Mouse (Mus musculus) limb, embryonic 14.5 days (tissue): ENCODE results near the gene Nfe2. TPM values are rescaled to one million over a fixed set of nuclear protein-coding genes. Genes with fewer than 3 reads are reported as not detected.

ENCODE experiments used
- ATAC-seq: fragments of 200-750 bp; cut with Nextera tagmentation; 2 replicates; pipeline ENCODE4 v1.8.0; 2017; ENCODE audit warnings: low read depth, moderate number of reproducible peaks, moderate TSS enrichment; ENCODE audit not compliant: low FRiP score
- DNase-seq: peaks from one replicate; pipeline ENCODE4 v3.0.0-alpha.2; 2015; ENCODE audit warnings: low spot score
- H3K27ac ChIP-seq: fragments of 300-500 bp; sonication (generic); replicated peaks from 2 replicates; pipeline ENCODE4 v1.5.1; 2014; ENCODE audit warnings: low read depth, mild to moderate bottlenecking, low read length, moderate library complexity, mixed read lengths
- H3K27me3 ChIP-seq: fragments of 300-500 bp; sonication (generic); 2 replicates; pipeline ENCODE4 v1.6.1; 2014; ENCODE audit warnings: low read length, mixed read lengths; ENCODE audit not compliant: control insufficient read depth, insufficient read depth
- H3K36me3 ChIP-seq: fragments of 300-500 bp; sonication (generic); 2 replicates; pipeline ENCODE4 v1.6.1; 2014; ENCODE audit warnings: mild to moderate bottlenecking, low read length, moderate library complexity, mixed read lengths; ENCODE audit not compliant: control insufficient read depth, insufficient read depth
- H3K4me1 ChIP-seq: fragments of 300-500 bp; sonication (generic); 2 replicates; pipeline ENCODE4 v1.6.1; 2014; ENCODE audit warnings: antibody characterized with exemption, low read length, mixed read lengths; ENCODE audit not compliant: control insufficient read depth, insufficient read depth
- H3K4me2 ChIP-seq: fragments of 300-500 bp; sonication (generic); replicated peaks from 2 replicates; pipeline ENCODE4 v1.6.1; 2014; ENCODE audit warnings: low read depth, mild to moderate bottlenecking, low read length, moderate library complexity; ENCODE audit not compliant: severe bottlenecking
- H3K4me3 ChIP-seq: fragments of 300-500 bp; sonication (generic); replicated peaks from 2 replicates; pipeline ENCODE4 v1.5.1; 2014; ENCODE audit warnings: low read length
- H3K9ac ChIP-seq: fragments of 300-500 bp; sonication (generic); 2 replicates; pipeline ENCODE4 v1.6.1; 2014; ENCODE audit warnings: mild to moderate bottlenecking, low read depth, low read length, moderate library complexity; ENCODE audit not compliant: severe bottlenecking
- H3K9me3 ChIP-seq: fragments of 300-500 bp; sonication (generic); 2 replicates; pipeline ENCODE4 v1.6.1; 2016; ENCODE audit warnings: low read length; ENCODE audit not compliant: control insufficient read depth
- POLR2A ChIP-seq: fragments of 200-500 bp; IDR thresholded peaks from 2 replicates; pipeline ENCODE4 v1.8.0; 2012; ENCODE audit warnings: inconsistent platforms, mild to moderate bottlenecking, moderate library complexity, borderline replicate concordance; ENCODE audit not compliant: insufficient read depth, insufficient read length; ENCODE audit errors: extremely low read depth
- WGBS: fragments of 180-500 bp; shearing (Covaris S2); extraction: QIAGEN DNeasy Blood & Tissue Kit; methylation state at CpG from one replicate; pipeline ENCODE4 v1.1.7; 2014; 5-methylcytosine and 5-hydroxymethylcytosine counted together
- polyA plus RNA-seq, 2 experiments: library from polyadenylated mRNA; depleted of rRNA in 1 of 2; stranded (reverse) in 1 of 2; unstranded in 1 of 2; fragments of >200 nt; fragmentation: Nextera tagmentation in 1 of 2; extraction: Ambion mirVana in 1 of 2; gene quantifications; 2 replicates each; pipeline versions ENCODE4 v1.2.1 to v1.2.3; 2012 to 2014

The Nfe2 gene
- polyA plus RNA-seq, 2 experiments, result 1.5 TPM

GRCm38 (mm10) chr15:103227022-103227421 lies 31.2 kb downstream of the Nfe2 start:
- H3K4me3 ChIP-seq, result no peak overlapping the region
- DNase-seq (no peak), ATAC-seq (no peak)
- 0 out of 2 replicates have a peak, but pooled peaks cover 2% of the 10 kb centered on the region for H3K4me1 ChIP-seq
- no peak for TF ChIP-seq POLR2A
- H3K36me3 ChIP-seq, result no peaks in the 10 kb centered on the region; the same call in 1 of the 2 replicates
- H3K4me2 ChIP-seq, result no peak overlapping the region
- H3K27ac ChIP-seq, result no peak overlapping the region
- H3K27me3 ChIP-seq, result no peaks in the 10 kb centered on the region
- 91% methylated on average over 3 of the region's 3 CpGs for WGBS
- H3K9ac ChIP-seq, result no peak overlapping the region
- H3K9me3 ChIP-seq, result no peaks in the 10 kb centered on the region

- no peak overlapping the region for H3K4me2 ChIP-seq
- H3K4me3 ChIP-seq, result no peak overlapping the region
- no peak for ATAC-seq
- no peaks in the 10 kb centered on the region for H3K9me3 ChIP-seq
- H3K36me3 ChIP-seq, result no peaks in the 10 kb centered on the region; the same call in none of the 2 replicates
- H3K9ac ChIP-seq, result no peak overlapping the region
- no peak for TF ChIP-seq POLR2A
- no peak overlapping the region for H3K27ac ChIP-seq
- 80% methylated on average over 2 of the region's 2 CpGs for WGBS
- no peak for DNase-seq
- 0 out of 2 replicates have a peak, but pooled peaks cover 6% of the 10 kb centered on the region for H3K4me1 ChIP-seq
- no peaks in the 10 kb centered on the region for H3K27me3 ChIP-seq
Measured at GRCm38 (mm10) chr15:103224161-103224560, 34.0 kb downstream of the Nfe2 start.

- Histone ChIP-seq H3K4me1 (peaks cover 8% of the 10 kb centered on the region; the same call in 1 of the 2 replicates), H3K9ac (no peak overlapping the region), H3K4me3 (no peak overlapping the region), H3K9me3 (no peaks in the 10 kb centered on the region), H3K27ac (no peak overlapping the region), H3K36me3 (no peaks in the 10 kb centered on the region; the same call in none of the 2 replicates), H3K27me3 (no peaks in the 10 kb centered on the region), H3K4me2 (no peak overlapping the region)
- WGBS, result 100% methylated on average over 1 of the region's 1 CpGs
- no peak for DNase-seq
- no peak for TF ChIP-seq POLR2A
- no peak for ATAC-seq
Measured at GRCm38 (mm10) chr15:103221386-103221785, 36.8 kb downstream of the Nfe2 start.

DNA sequence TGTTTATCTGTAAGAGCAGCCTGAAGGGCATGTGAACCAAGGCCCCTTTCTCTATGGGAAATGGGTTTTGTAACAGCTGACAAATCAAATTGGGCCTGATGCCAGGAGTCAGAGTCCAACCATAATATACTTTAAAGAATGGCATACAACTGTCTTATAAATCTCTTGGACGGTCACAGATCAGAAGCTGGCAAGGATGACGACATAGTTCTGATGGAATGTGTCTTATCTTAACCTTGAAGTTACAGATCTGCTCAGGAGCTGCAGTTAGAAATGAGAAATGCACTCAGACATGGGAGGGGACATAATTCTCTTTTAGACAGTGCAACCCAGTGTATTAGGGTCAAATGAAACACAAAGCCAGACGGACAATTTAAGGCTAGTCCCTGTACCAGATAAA lies 37.4 kb downstream of the Nfe2 start:
- 57% methylated on average over 3 of the region's 3 CpGs for WGBS
- Histone ChIP-seq H3K27me3 (no peaks in the 10 kb centered on the region), H3K4me2 (no peak overlapping the region), H3K9me3 (no peaks in the 10 kb centered on the region), H3K36me3 (no peaks in the 10 kb centered on the region; the same call in none of the 2 replicates), H3K4me3 (no peak overlapping the region), H3K27ac (no peak overlapping the region), H3K4me1 (peaks cover 13% of the 10 kb centered on the region; the same call in 1 of the 2 replicates), H3K9ac (no peak overlapping the region)
- TF ChIP-seq POLR2A, result no peak
- no peak for ATAC-seq
- no peak for DNase-seq

DNA sequence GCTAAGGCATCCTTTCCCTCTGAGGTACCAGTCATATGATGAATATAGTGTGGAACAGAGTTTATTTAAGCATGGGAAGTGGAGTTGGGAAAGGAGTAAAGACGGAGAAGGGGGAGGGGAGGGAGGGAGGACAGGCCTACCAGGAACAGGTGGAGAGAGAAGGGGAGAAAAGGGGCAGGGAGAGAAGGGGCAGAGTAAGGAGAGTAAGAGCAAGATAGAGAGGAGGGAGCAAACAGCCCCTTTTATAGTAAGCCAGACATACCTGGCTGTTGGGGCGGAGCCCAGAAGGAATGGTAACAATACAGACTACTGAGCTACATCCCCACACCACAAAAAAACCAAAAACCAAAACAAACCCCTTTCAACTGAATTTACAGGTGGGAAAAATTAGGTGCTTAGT lies 42.2 kb downstream of the Nfe2 start:
- ATAC-seq, result no peak
- Histone ChIP-seq H3K4me1 (peaks cover 17% of the 10 kb centered on the region), H3K27ac (peak overlapping the region; percentile 87), H3K27me3 (no peaks in the 10 kb centered on the region), H3K4me2 (peak overlapping the region; percentile 53), H3K36me3 (peaks cover 19% of the 10 kb centered on the region), H3K9me3 (no peaks in the 10 kb centered on the region), H3K9ac (no peak overlapping the region), H3K4me3 (no peak overlapping the region)
- WGBS, result 25% methylated on average over 2 of the region's 2 CpGs
- no peak for TF ChIP-seq POLR2A
- no peak for DNase-seq
